Mouse (Mus musculus) hindbrain, embryonic 14.5 days (tissue): Measurements from ENCODE around the gene Padi3. TPM values are rescaled to one million over a fixed set of nuclear protein-coding genes. Genes with fewer than 3 reads are reported as not detected.

Source experiments
- ATAC-seq: fragments of 200-750 bp; cut with Nextera tagmentation; 2 replicates; pipeline ENCODE4 v1.8.0; 2017; ENCODE audit warnings: moderate number of reproducible peaks, mild to moderate bottlenecking, moderate TSS enrichment, moderate library complexity; ENCODE audit not compliant: low FRiP score
- DNase-seq: peaks from one replicate; pipeline ENCODE4 v3.0.0-alpha.2; 2015; ENCODE audit warnings: low spot score
- H3K27ac ChIP-seq: fragments of 300-500 bp; sonication (generic); 2 replicates; pipeline ENCODE4 v1.5.1; 2014; ENCODE audit warnings: mild to moderate bottlenecking, moderate library complexity
- H3K27me3 ChIP-seq: fragments of 300-500 bp; sonication (generic); 2 replicates; pipeline ENCODE4 v1.6.1; 2014; ENCODE audit warnings: mild to moderate bottlenecking, low read length, mixed read lengths; ENCODE audit not compliant: control insufficient read depth, insufficient read depth
- H3K36me3 ChIP-seq: fragments of 300-500 bp; sonication (generic); replicated peaks from 2 replicates; pipeline ENCODE4 v1.6.1; 2014; ENCODE audit not compliant: control insufficient read depth, insufficient read depth
- H3K4me1 ChIP-seq: fragments of 300-500 bp; sonication (generic); replicated peaks from 2 replicates; pipeline ENCODE4 v1.6.1; 2014; ENCODE audit warnings: antibody characterized with exemption, low read length, mixed read lengths; ENCODE audit not compliant: control insufficient read depth, insufficient read depth
- H3K4me2 ChIP-seq: fragments of 300-500 bp; sonication (generic); replicated peaks from 2 replicates; pipeline ENCODE4 v1.6.1; 2014; ENCODE audit warnings: mild to moderate bottlenecking, moderate library complexity
- H3K4me3 ChIP-seq: fragments of 300-500 bp; sonication (generic); replicated peaks from 2 replicates; pipeline ENCODE4 v1.5.1; 2014; ENCODE audit warnings: mild to moderate bottlenecking, low read length
- H3K9ac ChIP-seq: fragments of 300-500 bp; sonication (generic); 2 replicates; pipeline ENCODE4 v1.6.1; 2014
- H3K9me3 ChIP-seq: fragments of 300-500 bp; sonication (generic); 2 replicates; pipeline ENCODE4 v1.6.1; 2016; ENCODE audit warnings: low read length; ENCODE audit not compliant: control insufficient read depth
- WGBS: fragments of 180-500 bp; shearing (Covaris S2); extraction: QIAGEN DNeasy Blood & Tissue Kit; methylation state at CpG from one replicate; pipeline ENCODE4 v1.1.7; 2014; 5-methylcytosine and 5-hydroxymethylcytosine counted together
- polyA plus RNA-seq: library from polyadenylated mRNA; unstranded; fragments of >200 nt; fragmentation: Nextera tagmentation; extraction: Ambion mirVana; gene quantifications from 2 replicates; pipeline ENCODE4 v1.2.1, GENCODE M21; 2014

Padi3 gene
- polyA plus RNA-seq, 1 experiment from 2014 or later: not detected

DNA sequence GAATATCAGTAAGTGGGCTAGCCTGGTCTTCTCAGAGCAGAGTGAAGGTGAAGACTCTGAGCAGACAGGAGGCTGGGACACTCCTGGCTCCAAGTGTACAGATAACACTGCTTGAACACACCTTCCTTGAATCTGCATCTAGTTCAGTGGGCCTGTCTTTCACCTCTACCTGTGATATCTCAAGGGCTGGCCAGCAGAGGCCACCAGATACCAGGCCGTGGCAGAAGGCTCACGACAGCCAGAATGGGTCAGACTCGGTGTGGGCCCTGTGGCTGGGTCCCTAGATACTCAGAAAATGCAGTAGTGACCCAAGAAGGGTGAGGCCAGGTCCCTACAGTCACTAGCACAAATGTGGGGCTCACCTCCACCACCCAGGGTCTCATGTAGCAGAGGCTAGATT, 16.8 kb upstream of the Padi3 start:
- Histone ChIP-seq H3K4me3 (no peak overlapping the region), H3K27me3 (no peaks in the 10 kb centered on the region), H3K9ac (no peak overlapping the region), H3K9me3 (peaks cover 15% of the 10 kb centered on the region; the same call in 1 of the 2 replicates), H3K27ac (no peak overlapping the region), H3K36me3 (no peaks in the 10 kb centered on the region), H3K4me2 (no peak overlapping the region), H3K4me1 (no peaks in the 10 kb centered on the region)
- DNase-seq (no peak), ATAC-seq (no peak)
- WGBS: 57% methylated on average over 3 of the region's 3 CpGs

DNA sequence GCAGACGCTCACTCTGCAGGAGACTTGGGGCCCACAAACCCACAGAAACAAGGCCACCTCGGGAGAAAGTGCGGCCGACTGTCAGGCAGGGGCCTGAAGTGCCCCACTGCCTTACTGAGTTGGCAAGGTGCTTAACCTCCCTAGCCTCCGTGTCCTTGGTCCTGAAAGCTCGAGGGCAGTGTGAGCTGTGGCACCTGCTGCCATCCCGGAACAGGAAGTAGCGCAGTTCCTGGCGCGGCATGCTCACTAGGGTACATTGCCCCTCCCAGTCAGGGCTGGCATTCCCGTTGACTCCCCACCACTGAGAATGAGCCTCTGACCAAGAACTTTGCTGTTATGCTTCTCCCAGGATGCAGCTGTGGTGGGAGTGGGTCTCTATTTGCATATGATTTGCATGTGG, 15.5 kb upstream of the Padi3 start:
- DNase-seq: no peak
- H3K36me3 ChIP-seq: no peaks in the 10 kb centered on the region
- H3K4me3 ChIP-seq: no peak overlapping the region
- ATAC-seq: no peak
- WGBS: 55% methylated on average over 11 of the region's 11 CpGs
- no peak overlapping the region for H3K27ac ChIP-seq
- peaks cover 15% of the 10 kb centered on the region; the same call in 1 of the 2 replicates for H3K9me3 ChIP-seq
- no peaks in the 10 kb centered on the region for H3K4me1 ChIP-seq
- H3K4me2 ChIP-seq: no peak overlapping the region
- no peak overlapping the region for H3K9ac ChIP-seq
- no peaks in the 10 kb centered on the region for H3K27me3 ChIP-seq

DNA sequence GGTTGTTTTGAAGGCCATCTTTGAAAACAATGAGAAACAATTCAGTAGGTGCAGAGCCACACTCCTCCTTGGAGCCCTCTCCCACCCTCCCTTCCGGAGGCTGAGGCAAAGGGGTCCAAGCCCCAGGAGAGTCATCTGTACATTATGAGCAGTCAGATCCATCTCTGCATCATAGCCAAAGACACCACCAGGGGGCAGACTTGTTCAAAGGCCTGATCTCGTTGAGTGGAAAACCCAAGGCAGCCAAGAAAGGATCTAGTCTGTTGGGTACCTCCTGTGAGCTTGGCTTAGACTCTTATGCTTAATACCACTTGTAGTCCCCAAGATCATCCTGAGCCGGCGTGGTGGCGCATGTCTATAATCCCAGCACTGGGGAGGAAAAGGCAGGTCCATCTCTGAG, 11.5 kb upstream of the Padi3 start:
- peaks cover 15% of the 10 kb centered on the region; the same call in 1 of the 2 replicates for H3K9me3 ChIP-seq
- WGBS: 65% methylated on average over 5 of the region's 5 CpGs
- H3K4me2 ChIP-seq: no peak overlapping the region
- no peak for ATAC-seq
- no peak overlapping the region for H3K4me3 ChIP-seq
- peak; percentile 50 for DNase-seq
- no peaks in the 10 kb centered on the region for H3K36me3 ChIP-seq
- no peak overlapping the region for H3K9ac ChIP-seq
- H3K27me3 ChIP-seq: no peaks in the 10 kb centered on the region
- no peaks in the 10 kb centered on the region for H3K4me1 ChIP-seq
- H3K27ac ChIP-seq: no peak overlapping the region

DNA sequence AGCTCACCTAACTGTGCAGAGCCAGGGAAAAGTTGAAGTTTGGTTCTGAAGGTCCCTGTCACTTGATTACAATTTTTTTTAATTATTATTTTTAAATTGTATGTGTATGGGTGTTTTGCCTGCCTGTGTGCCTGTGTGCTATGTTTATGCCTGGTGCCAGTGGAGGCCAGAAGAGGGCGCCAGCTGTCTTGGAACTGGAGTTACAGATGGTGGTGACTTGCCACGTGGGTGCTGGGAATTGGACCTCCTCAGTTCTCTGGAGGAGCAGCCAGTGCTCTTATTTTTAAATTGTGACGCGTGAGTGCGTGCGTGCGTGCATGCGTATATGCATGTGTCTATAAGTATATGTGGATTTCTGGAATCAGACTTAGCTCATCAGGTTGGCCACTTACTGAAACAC, 7.0 kb upstream of the Padi3 start:
- no peak for ATAC-seq
- H3K4me1 ChIP-seq: peaks cover 11% of the 10 kb centered on the region; the same call in 1 of the 2 replicates
- DNase-seq: no peak
- no peaks in the 10 kb centered on the region for H3K27me3 ChIP-seq
- no peak overlapping the region for H3K4me2 ChIP-seq
- H3K36me3 ChIP-seq: no peaks in the 10 kb centered on the region
- H3K27ac ChIP-seq: no peak overlapping the region
- H3K9me3 ChIP-seq: 0 out of 2 replicates have a peak, but pooled peaks cover 2% of the 10 kb centered on the region
- WGBS: 95% methylated on average over 8 of the region's 8 CpGs
- no peak overlapping the region for H3K4me3 ChIP-seq
- H3K9ac ChIP-seq: no peak overlapping the region

DNA sequence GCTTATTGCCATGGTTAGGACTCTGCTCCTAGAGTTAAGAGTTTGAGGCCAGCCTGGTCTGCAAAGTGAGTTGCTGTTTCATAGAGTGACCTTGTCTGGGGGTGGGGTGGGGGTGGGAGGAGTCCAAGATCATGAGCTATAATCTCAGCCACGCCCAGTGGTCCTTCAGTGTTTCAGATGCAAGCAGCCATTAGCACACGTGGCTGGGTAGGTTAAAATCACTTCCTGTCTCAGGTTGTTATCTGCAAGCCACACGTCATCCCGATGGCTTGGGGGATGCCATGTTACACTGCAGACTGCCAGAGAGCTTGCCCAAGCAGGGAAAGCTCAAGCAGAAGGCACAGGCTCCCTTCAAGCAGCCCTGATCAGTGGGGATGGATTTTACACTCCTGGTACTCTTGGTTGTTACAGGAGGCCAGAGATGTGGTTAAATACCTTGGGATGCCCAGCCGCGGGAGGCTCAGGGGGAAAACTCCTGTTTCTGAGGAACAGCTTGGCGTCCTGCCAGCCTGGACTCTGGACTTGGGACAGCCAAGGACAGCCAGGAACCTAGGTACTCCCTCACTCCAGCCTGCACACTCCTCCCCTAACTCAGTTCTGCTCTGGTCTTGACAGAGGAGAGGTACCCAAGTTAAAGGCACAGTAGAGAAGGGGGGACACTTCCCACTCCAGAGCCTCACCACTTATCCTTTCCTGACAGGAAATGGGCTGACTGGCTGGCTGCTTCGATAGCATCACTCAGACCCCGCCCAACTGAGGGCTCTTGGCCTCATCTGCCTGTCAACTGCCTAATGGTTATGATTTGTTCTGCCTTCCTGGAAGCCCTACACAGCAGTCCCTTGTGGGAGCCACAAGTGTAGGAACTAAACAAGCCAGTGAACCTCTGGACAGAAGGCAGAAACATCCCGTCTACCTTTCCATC, 5.8 kb upstream of the Padi3 start:
- Histone ChIP-seq H3K27me3 (no peaks in the 10 kb centered on the region), H3K9ac (no peak overlapping the region), H3K9me3 (no peaks in the 10 kb centered on the region), H3K4me2 (no peak overlapping the region), H3K27ac (no peak overlapping the region), H3K36me3 (no peaks in the 10 kb centered on the region), H3K4me3 (no peak overlapping the region), H3K4me1 (peaks cover 11% of the 10 kb centered on the region; the same call in 1 of the 2 replicates)
- ATAC-seq (no peak), DNase-seq (no peak)
- 59% methylated on average over 10 of the region's 10 CpGs for WGBS

DNA sequence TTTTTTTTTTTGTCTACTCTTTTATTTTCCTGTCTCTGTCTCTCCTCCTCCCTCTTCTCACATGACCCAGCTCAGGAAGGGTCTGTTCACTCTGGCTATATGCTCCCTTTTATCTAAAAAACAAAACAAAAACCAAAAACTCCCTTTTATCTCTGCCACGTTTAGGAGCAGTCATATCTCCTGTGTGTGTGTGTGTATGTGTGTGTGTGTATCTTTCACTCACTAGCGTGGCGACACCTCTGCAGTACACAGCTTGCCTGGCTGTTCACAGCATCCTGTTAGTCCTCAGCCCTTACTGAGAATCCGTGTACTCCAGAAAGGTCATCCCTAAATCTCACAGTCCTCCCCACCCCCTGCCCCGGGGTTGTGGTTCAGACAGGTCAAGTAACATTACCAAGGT, 5.0 kb upstream of the Padi3 start:
- 74% methylated on average over 5 of the region's 5 CpGs for WGBS
- peaks cover 11% of the 10 kb centered on the region; the same call in 1 of the 2 replicates for H3K4me1 ChIP-seq
- no peak overlapping the region for H3K4me3 ChIP-seq
- no peaks in the 10 kb centered on the region for H3K27me3 ChIP-seq
- no peak overlapping the region for H3K4me2 ChIP-seq
- no peak overlapping the region for H3K9ac ChIP-seq
- no peaks in the 10 kb centered on the region for H3K36me3 ChIP-seq
- H3K9me3 ChIP-seq: no peaks in the 10 kb centered on the region
- no peak for ATAC-seq
- DNase-seq: no peak
- H3K27ac ChIP-seq: no peak overlapping the region

DNA sequence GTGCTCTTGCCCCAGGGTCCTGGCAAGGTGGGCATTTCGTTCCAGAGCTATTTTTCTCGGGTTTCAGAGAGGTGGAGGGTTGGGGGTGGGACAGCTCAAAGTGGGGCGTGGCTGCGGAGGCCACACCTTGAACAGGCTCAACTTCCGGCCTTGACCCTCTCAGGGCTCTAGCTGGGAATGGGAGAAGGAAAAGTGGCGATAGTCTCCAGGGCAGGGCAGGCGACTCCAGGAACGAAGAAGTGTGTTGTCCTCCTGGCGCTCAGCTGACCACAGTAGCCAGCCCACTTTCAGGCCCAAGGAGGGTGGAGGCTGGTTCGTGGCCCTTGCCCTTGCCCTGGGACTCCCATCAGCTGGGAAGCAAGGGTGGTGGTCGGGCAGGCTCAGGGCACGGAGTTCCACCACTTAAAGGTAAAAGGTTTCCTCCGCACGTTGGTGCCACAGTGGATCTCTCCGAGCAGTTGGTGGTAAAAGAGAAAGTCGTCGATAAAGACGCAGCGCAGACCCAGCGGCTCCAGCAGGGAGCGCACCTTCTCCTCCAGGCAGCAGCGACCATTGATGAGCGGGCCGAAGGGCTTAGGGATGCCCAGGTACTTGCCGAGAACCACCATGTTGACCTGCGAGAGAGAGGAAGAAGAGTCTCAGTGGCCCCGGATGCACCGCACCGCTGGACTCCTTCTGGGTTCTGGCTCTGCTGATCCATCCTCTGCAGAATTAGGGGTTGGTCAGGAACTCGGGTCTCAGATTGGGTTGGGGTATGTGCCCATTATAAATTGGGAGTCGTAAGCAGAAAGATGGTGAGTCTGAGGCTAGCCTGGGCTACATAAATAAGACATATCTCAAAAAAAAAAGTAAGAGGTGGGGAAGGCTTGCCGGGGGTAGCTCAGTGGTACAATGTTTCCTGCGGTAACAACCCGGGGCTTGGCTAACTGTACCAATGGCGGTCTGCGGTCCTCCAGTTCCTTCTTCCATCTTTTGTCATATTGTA, 4.1 kb upstream of the Padi3 start:
- H3K36me3 ChIP-seq: no peaks in the 10 kb centered on the region
- H3K27me3 ChIP-seq: no peaks in the 10 kb centered on the region
- H3K27ac ChIP-seq: no peak overlapping the region
- peaks cover 11% of the 10 kb centered on the region; the same call in 1 of the 2 replicates for H3K4me1 ChIP-seq
- H3K9ac ChIP-seq: no peak overlapping the region
- H3K4me2 ChIP-seq: peak overlapping the region; percentile 36
- DNase-seq: no peak
- no peak overlapping the region for H3K4me3 ChIP-seq
- WGBS: 27% methylated on average over 36 of the region's 36 CpGs
- no peak for ATAC-seq
- H3K9me3 ChIP-seq: no peaks in the 10 kb centered on the region

DNA sequence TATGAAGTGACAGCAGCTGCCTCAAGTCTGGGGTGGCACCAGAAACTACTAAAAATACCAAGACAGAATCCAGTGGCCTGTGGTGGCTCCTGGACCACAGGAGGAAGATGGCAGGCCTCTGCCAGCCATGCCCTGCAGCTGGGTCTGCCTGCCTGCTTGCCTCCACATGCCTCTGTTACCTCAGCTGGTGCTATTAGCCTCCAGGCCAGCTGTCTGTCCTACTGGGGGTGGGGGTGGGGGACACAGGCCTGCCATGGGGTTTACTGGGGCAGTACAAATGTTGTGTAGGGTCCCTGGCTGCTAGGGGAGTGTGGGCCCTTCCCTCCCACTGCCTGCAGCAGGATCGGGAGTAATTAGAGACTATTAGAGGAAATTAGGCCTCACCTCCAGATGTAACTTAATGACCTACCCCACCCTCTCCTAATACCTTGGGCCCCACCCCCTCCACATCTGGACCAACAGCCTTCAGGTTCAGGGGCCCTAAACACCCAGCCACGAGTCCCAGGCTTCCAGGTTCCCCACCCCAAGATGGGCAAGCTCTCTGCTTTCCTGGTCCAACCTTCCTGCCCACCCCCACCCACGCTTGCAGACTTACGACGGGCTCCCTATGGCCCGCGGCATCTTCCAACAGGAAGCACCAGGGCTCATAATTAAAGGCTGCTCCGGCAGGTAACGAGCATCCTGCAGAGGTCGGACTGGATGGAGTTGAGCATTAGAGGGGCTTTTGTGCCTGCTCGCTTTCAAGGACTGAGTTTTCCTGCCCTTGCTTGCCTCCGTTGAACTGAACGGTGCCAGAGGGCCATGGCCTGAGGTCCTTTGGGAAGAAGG, 3.1 kb upstream of the Padi3 start:
- H3K4me2 ChIP-seq: no peak overlapping the region
- H3K9ac ChIP-seq: no peak overlapping the region
- no peaks in the 10 kb centered on the region for H3K9me3 ChIP-seq
- DNase-seq (no peak), ATAC-seq (no peak)
- WGBS: 30% methylated on average over 13 of the region's 13 CpGs
- H3K27me3 ChIP-seq: no peaks in the 10 kb centered on the region
- no peaks in the 10 kb centered on the region for H3K36me3 ChIP-seq
- no peak overlapping the region for H3K4me3 ChIP-seq
- H3K4me1 ChIP-seq: peaks cover 11% of the 10 kb centered on the region; the same call in 1 of the 2 replicates
- no peak overlapping the region for H3K27ac ChIP-seq
